Mouse (Mus musculus): ENCODE results near the gene Ppp1cc. TPM values are rescaled to one million over a fixed set of nuclear protein-coding genes. Genes with fewer than 3 reads are reported as not detected.
"Not testable (repeated sequence)": the region's sequence is repeated elsewhere in the genome, so short reads cannot be mapped to it uniquely, and the experiment has no call there.

Gene Ppp1cc
- total RNA-seq, 2 experiments from 2014 or later, result 102 to 170 TPM

- no peak for ATAC-seq (replicated peaks; ENCODE audit: low FRiP score, poor library complexity, severe bottlenecking)
These were observed 46.1 kb downstream of the Ppp1cc start for GRCm38 (mm10) chr5:122204180-122204579.

- ATAC-seq (replicated peaks; ENCODE audit: low FRiP score, poor library complexity, severe bottlenecking), result no peak
These were observed 48.4 kb downstream of the Ppp1cc start, which contains the start of gene Hvcn1 for GRCm38 (mm10) chr5:122206475-122206874. Hvcn1 (plus strand) TSS chr5:122206804.

- no peak for ATAC-seq (replicated peaks; ENCODE audit: low FRiP score, poor library complexity, severe bottlenecking)
These were observed 50.8 kb downstream of the Ppp1cc start for GRCm38 (mm10) chr5:122208909-122209308.

- no peak for ATAC-seq (replicated peaks; ENCODE audit: low FRiP score, poor library complexity, severe bottlenecking)
These were observed 51.7 kb downstream of the Ppp1cc start for GRCm38 (mm10) chr5:122209591-122210368.

- no peak for ATAC-seq (replicated peaks; ENCODE audit: low FRiP score, poor library complexity, severe bottlenecking)
These were observed 52.8 kb downstream of the Ppp1cc start for GRCm38 (mm10) chr5:122210890-122211289.

- no peak for ATAC-seq (replicated peaks; ENCODE audit: low FRiP score, poor library complexity, severe bottlenecking)
These were observed 54.0 kb downstream of the Ppp1cc start for GRCm38 (mm10) chr5:122212125-122212524.

- ATAC-seq (replicated peaks; ENCODE audit: low FRiP score, poor library complexity, severe bottlenecking), result not testable (repeated sequence)
These were observed 54.7 kb downstream of the Ppp1cc start for GRCm38 (mm10) chr5:122212820-122213219.

GRCm38 (mm10) chr5:122213861-122214260, 55.8 kb downstream of the Ppp1cc start:
- ATAC-seq (replicated peaks; ENCODE audit: low FRiP score, poor library complexity, severe bottlenecking), result no peak

GRCm38 (mm10) chr5:122217636-122218035, 59.6 kb downstream of the Ppp1cc start:
- ATAC-seq (replicated peaks; ENCODE audit: low FRiP score, poor library complexity, severe bottlenecking), result no peak

- no peak for ATAC-seq (replicated peaks; ENCODE audit: low FRiP score, poor library complexity, severe bottlenecking)
These were observed 60.2 kb downstream of the Ppp1cc start for GRCm38 (mm10) chr5:122218109-122218905.

- no peak for ATAC-seq (replicated peaks; ENCODE audit: low FRiP score, poor library complexity, severe bottlenecking)
These were observed 60.9 kb downstream of the Ppp1cc start for GRCm38 (mm10) chr5:122218928-122219327.

- no peak for ATAC-seq (replicated peaks; ENCODE audit: low FRiP score, poor library complexity, severe bottlenecking)
These were observed 61.9 kb downstream of the Ppp1cc start for GRCm38 (mm10) chr5:122219655-122220629.

GRCm38 (mm10) chr5:122221085-122221484, 63.0 kb downstream of the Ppp1cc start:
- ATAC-seq (replicated peaks; ENCODE audit: low FRiP score, poor library complexity, severe bottlenecking), result no peak

GRCm38 (mm10) chr5:122224291-122224690, 66.2 kb downstream of the Ppp1cc start:
- no peak for ATAC-seq (replicated peaks; ENCODE audit: low FRiP score, poor library complexity, severe bottlenecking)

Other genes starting within 250 kb of the Ppp1cc start
- not detected in 2 replicates for gene Cux2, start 108.2 kb upstream of the Ppp1cc start, total RNA-seq (2015; ENCODE audit: low replicate concordance)
- 0.17 TPM in 1 of 2 replicates, not detected in the other for gene Cux2, start 108.2 kb upstream of the Ppp1cc start, total RNA-seq (2017; ENCODE audit: low replicate concordance)
- not detected in 2 replicates for gene Myl2, start 57.3 kb upstream of the Ppp1cc start, total RNA-seq (2015; ENCODE audit: low replicate concordance)
- 1.1 TPM in 1 of 2 replicates, not detected in the other for gene Myl2, start 57.3 kb upstream of the Ppp1cc start, total RNA-seq (2017; ENCODE audit: low replicate concordance)
- gene Ccdc63, start 17.5 kb upstream of the Ppp1cc start, total RNA-seq (2015; ENCODE audit: low replicate concordance), result not detected in 2 replicates
- gene Ccdc63, start 17.5 kb upstream of the Ppp1cc start, total RNA-seq (2017; ENCODE audit: low replicate concordance), result 4.0 TPM in 1 of 2 replicates, not detected in the other
- 25.4 and 25.9 TPM in 2 replicates for gene Hvcn1, start 48.5 kb downstream of the Ppp1cc start, total RNA-seq (2015; ENCODE audit: low replicate concordance)
- gene Hvcn1, start 48.5 kb downstream of the Ppp1cc start, total RNA-seq (2017; ENCODE audit: low replicate concordance), result 18.5 and 37.0 TPM in 2 replicates
- 0.42 TPM in 1 of 2 replicates, not detected in the other for gene Tctn1, start 106.2 kb downstream of the Ppp1cc start, total RNA-seq (2015; ENCODE audit: low replicate concordance)
- gene Tctn1, start 106.2 kb downstream of the Ppp1cc start, total RNA-seq (2017; ENCODE audit: low replicate concordance), result 3.6 and 5.9 TPM in 2 replicates
- 2.1 and 2.9 TPM in 2 replicates for gene Pptc7, start 126.1 kb downstream of the Ppp1cc start, total RNA-seq (2015; ENCODE audit: low replicate concordance)
- 1.4 and 4.0 TPM in 2 replicates for gene Pptc7, start 126.1 kb downstream of the Ppp1cc start, total RNA-seq (2017; ENCODE audit: low replicate concordance)
- 1.5 TPM in 1 of 2 replicates, not detected in the other for gene Rad9b, start 196.0 kb downstream of the Ppp1cc start, total RNA-seq (2015; ENCODE audit: low replicate concordance)
- gene Rad9b, start 196.0 kb downstream of the Ppp1cc start, total RNA-seq (2017; ENCODE audit: low replicate concordance), result 0.56 TPM in 1 of 2 replicates, not detected in the other
- 43.9 and 44.2 TPM in 2 replicates for gene Vps29, start 196.1 kb downstream of the Ppp1cc start, total RNA-seq (2015; ENCODE audit: low replicate concordance)
- gene Vps29, start 196.1 kb downstream of the Ppp1cc start, total RNA-seq (2017; ENCODE audit: low replicate concordance), result 19.8 and 23.4 TPM in 2 replicates
- 21.1 and 35.9 TPM in 2 replicates for gene Gpn3, start 213.6 kb downstream of the Ppp1cc start, total RNA-seq (2015; ENCODE audit: low replicate concordance)
- 25.0 and 53.7 TPM in 2 replicates for gene Gpn3, start 213.6 kb downstream of the Ppp1cc start, total RNA-seq (2017; ENCODE audit: low replicate concordance)
- 6.5 and 9.0 TPM in 2 replicates for gene Fam216a, start 214.1 kb downstream of the Ppp1cc start, total RNA-seq (2015; ENCODE audit: low replicate concordance)
- 5.9 and 6.4 TPM in 2 replicates for gene Fam216a, start 214.1 kb downstream of the Ppp1cc start, total RNA-seq (2017; ENCODE audit: low replicate concordance)
- gene Arpc3, start 233.6 kb downstream of the Ppp1cc start, total RNA-seq (2015; ENCODE audit: low replicate concordance), result 98.4 and 108 TPM in 2 replicates
- 220 and 303 TPM in 2 replicates for gene Arpc3, start 233.6 kb downstream of the Ppp1cc start, total RNA-seq (2017; ENCODE audit: low replicate concordance)